Mouse (Mus musculus): ENCODE measurements around the gene Paxbp1.

GRCm38 (mm10) chr16:91015761-91016160 is 28.6 kb downstream of the Paxbp1 start:
- TF ChIP-seq CTCF (IDR thresholded peaks at IDR 0.05; ENCODE audit: extremely low read depth, insufficient read depth, low read length) (no peak), POLR2A (IDR thresholded peaks at IDR 0.05; ENCODE audit: extremely low read depth, insufficient read depth, low read length) (no peak)
